Mouse (Mus musculus) adrenal gland, postnatal 10 days (tissue): ENCODE data around the gene Iglon5. TPM values are rescaled to one million over a fixed set of nuclear protein-coding genes. Genes with fewer than 3 reads are reported as not detected.

Source experiments
- DNase-seq: peaks from one replicate; pipeline ENCODE4 v3.0.0; 2021; ENCODE audit warnings: mixed read lengths
- long read RNA-seq, 2 experiments: library from polyadenylated mRNA; stranded (forward); transcript quantifications; one replicate each; pipeline ENCODE4 v2.0.0; 2021
- total RNA-seq, 2 experiments: library from RNA; stranded (reverse); gene quantifications; 2 replicates each; pipeline ENCODE4 v1.2.3; 2021

The Iglon5 gene
- 1 to 10 TPM; 1.3 to 2.4 TPM for total RNA-seq
- long read RNA-seq, experiment 1, partial matches to known transcripts, result 0 of 1 reads
- long read RNA-seq, experiment 1, other reads (novel, unspliced or antisense), result 1 of 1 reads
- long read RNA-seq, experiment 2, result 0 reads

DNA sequence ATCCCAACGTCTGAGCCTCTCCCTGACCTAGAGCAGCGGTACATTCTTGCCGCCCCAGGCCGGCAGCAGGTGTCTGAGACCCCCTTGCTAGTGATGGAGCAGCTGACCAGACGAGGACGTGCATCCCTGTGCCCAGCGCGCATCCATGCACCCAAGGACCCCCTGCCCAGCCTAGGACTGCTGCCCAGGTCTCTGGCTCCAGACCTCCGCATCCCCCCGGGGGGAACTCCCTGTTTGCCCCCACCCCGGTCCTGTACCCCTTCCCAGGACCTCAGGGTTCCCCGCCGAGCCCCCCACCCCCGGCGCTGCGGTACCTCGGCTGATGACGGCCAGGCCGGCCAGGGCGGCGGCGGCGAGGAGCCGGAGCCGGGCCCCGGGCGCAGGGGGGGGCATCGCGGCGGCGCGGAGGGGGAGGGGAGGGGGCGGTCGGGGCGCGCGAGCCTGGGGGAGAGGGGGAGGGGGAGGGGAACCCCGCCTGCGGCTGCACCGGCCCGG, at the start of gene Iglon5:
Iglon5 (minus strand) TSS at position 445 of the 495 bp plus-strand sequence.
- DNase-seq, result no peak

DNA sequence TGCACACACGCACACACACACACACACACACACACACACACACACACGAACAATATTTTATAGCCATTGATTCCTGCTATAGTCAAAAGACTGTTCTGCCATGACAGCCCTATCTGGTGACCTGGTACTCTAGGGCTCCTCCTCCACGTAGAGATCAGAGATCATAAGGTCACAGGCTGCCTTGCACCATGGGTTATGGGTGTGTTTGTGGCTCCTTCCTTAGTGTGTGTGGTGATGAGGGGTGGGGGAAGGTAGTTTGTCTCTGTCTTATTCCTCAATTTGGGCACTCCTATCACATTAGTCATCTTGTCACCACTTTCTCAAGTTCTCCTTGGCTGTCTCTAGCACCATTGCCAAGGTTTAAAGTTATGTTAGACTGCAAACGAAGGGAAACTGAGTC, 48.6 kb upstream of the Iglon5 start:
- DNase-seq, result no peak

DNA sequence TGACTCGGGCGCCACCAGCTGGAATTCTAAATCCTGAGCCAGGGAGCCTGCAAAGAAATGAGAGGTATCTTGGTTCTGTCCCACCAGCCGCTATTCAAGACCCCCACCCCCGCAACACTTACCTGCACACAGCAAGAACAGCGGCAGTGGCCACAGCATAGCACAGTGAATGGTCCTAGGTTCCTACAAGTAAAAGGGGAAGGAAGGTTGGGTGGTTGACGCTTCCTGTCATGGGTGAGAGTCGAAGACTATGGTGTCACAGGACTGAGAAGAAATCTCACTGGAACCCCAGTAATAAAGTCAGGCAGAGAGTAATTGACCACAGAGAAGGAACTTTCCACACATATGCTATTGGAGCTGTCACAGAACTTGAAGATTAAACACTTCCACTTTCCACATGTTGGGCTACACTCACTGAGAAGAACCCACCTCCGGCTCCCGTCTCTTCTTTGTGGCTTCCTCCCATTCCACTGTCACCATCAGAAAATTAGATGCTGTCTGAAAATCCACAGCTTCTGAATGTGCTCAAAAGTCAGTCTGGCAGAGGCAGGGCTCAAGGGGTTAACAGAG, 43.1 kb upstream of the Iglon5 start:
- no peak for DNase-seq

DNA sequence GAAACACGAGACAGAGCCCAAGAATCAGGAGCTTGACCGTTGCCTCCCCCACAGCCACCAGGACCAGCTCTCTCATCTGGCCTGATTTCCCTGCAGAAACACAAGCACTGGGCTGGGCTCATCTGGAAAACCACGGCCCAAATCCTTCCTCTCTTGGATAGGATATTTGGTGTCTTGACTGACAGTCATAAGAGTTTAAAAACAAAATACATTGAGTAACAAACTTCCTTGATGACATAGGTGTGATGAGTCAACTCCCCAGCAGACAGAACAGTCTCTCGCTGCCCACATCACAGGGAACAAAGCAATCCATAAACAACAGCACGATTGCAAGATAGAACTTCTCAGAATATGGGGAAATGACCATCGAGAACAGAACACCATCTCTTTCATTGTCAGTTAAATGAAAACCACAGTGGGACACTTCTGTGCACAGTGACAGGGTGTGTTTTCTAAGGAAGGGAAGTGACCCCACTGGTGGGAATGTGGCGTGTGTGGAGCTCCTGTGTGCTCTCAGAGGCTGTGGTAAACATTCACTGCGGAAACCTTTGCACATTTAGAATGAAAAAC, 40.4 kb upstream of the Iglon5 start:
- DNase-seq, result no peak

DNA sequence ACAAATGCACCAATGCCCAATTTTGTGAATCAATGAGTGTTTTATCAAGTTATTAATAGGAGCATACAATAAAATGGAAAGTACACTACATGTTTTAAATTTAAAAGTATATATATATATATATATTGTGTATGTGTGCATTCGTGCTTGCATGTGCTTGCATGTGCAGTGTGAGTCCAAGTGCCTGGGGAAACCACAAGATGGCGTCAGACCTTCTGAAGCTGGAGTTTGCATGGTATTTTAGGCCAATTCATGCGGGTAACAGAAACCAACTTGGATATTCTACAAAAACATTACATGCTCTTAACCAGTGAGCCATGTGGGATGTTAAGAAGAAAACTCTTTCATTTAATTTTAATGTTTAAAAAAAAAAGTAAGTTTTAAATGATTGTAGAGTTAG, 35.4 kb upstream of the Iglon5 start:
- no peak for DNase-seq

DNA sequence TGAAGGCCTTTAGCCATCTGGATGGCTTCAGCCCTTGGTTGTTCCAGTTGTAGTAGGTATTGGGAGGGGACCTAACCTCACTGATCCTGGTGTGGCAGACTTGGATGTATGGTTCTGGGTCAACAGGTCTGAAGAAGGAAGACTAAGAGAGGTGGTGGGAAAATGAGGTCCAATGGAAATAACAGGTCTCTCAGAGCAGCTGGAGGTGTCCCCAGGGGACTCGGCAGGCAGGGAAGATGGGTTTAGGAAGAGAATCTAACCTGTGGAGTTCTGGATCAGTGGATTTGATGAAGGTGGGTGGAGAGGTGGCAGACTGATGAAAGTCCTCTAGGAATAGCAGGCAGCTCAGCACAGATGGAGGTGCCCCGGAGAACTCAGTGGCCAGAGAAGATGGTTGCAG, 32.9 kb upstream of the Iglon5 start:
- no peak for DNase-seq

DNA sequence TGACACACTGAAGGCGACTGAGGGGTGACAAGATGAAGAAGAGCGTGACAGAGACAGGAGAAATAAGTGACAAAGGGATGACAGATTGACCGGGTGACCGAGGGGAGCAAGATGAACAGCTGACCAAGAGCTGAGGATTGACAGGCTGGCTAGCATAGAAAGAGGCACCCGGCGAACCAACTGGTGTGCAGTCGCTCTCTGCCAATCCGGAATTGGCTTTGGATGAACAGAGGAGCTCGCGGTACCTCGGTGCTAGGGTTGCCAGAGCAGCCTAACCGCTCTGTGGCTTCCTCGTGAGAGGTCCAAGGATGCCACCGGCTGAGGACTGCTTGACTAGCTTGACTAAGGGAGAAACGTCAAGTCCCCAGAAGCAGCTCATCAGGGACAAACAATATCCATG, 28.5 kb upstream of the Iglon5 start:
- DNase-seq, result no peak

DNA sequence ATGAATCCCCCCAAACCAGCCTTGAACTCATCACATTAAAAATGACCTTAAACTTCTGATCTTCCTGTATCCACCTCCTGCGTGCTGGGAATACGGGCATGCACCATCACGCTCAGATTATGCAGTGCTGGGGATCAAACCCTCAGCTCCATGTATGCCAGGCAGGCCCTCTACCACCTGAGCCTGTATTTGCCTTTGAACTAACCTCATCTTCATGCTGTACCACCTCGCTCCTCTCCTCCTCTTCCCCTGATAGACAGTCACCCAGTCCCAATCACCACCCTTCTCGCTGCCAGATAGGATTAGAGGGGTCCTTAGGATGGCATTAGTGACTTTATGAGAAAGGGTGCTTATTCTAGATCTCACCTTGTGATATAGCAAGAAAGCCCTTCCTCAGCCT, 25.2 kb upstream of the Iglon5 start:
- no peak for DNase-seq

DNA sequence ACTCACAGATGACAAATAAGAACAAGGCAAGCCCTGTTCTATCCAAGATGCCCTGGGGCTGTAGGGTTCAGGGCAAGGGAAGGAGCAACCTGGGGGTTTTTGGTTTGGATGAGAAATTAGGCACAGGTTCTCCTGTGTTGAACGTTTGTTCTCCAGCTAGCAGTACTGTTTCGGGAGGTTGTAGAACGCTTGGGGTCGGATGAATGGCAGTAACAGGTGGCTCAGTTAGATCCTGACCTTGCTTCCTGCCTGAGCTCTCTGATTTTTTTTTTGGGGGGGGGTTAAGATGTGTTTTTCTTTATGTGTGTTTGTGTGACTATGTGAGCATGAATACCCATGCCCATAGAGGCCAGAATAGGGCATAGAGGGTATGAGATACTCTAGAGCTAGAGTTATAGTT, 22.6 kb upstream of the Iglon5 start:
- DNase-seq, result no peak

DNA sequence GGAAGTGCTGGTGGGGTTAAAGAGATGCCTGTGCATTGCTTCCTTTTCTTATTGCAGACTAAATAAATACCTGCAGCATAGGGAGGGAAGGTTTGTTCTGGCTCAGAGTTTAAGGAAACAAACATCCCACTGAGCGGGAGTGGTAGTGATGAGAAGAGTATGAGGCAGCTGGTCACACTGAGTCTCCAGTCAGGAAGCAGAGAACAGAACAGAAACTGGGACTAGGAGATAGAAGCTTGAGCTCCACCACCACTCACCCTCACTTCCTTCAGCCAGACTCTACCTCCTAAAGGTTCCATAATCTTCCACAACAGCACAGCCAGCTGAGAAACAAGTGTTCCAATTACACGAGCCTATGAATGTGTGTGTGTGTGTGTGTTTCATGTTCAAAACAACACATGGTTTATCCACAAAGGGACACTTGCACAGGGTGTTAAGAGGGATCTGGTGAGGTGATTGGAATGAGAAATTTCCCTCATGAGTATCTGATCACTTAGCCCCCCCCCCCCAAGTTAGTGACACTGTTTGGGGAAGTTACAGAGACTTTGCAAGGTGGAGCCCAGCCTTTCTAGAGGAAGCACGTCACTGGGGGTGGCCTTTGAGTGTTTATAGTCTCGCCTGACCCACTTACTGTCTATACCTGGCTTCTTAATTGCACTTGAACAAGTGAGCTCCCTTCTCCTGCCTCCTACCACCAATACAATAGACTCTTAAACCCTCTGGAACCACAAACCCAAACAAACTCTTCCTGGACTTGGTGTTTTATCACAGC, 22.0 kb upstream of the Iglon5 start:
- DNase-seq, result no peak

DNA sequence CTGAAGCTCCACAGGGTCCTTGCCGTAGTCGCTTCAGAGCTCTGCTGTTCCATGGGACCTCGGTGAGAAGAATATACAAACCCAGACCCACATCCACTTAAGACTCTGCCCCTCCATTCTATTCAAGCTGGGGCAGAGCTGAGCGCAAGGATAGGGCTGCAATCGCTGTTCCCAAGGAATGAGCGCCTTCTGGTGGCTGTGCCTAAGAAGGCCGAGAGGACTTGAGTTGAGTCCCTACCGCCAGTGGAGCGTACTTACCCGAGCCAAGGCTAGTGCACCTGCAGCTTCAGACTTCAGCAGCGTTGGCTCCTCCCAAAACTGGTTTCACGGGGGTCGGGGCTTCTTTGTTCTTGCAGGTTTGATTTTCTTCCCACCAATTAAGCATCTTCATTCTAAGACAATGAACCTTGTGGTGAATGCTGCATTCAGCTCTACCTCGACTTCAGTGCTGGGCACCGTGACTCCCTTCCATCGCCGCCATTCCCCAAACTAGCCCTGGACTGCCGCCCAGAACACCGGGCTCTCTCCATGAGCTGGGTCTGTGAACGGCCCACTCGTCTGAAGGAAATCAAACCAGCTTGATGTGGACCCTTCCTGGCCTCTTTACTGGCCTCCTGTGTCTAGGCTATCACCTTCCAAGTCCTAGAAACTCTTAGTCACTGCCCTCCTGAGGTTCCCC, 5.6 kb upstream of the Iglon5 start:
- DNase-seq, result peak; percentile 56

DNA sequence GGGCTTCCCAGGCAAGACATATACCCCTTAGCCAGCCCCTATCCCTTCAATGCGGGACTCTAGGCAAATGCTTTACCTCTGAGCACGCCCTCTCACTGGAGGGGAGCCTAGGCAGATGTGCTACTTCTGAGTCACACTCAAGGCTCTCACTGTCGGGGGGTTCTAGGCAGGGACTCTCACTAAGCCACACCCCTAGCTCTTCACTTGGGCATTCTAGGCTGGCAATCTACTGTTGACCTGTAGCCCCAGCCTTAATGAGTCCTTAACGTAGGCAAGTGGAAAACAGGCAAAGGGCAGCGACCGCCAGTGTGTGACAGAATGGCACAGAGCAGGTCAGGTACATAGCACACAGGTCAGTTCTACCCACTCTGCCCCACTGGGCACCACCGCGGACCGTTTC, 986 bp upstream of the Iglon5 start:
- no peak for DNase-seq

DNA sequence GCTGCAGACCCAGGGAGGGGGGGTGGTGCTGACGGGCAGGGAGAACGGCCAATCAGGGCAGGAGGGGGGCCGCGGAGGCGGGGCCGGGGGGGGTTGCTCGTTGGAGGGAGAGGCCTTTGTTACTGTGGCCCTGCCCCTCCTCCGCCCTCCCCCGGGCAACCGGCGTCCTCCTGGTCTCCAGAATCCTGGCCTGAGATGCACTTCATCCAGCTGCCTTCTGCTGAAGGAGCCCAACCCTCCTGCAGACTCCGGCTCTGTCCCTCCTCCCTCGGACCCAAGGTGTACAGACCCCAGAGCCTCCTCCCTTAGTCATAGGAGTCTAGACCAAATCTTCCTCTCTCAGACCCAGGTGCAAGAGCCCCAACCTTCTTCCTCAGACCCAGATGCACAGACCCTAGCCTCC, 308 bp upstream of the Iglon5 start:
- DNase-seq, result peak; percentile 63

DNA sequence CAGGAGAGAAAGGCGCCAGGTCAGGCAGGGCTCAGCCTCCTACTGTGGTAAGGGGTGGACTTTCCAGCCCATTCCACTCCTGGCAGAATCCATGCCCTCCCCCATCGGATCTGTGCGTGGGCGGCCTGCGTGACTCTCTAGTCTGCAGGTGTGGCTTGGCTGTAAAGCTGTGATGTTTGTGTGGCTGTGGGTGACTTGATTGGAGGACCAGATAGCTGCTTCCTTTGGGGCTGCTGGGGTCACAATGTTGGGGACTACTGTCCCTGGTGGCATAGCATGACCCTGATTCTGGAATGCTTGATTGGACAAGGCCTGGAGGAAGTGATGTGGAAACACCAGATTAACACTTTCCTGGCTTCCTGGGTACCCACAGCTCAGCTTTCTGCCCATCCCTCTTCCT, 1.2 kb downstream of the Iglon5 start:
- no peak for DNase-seq

DNA sequence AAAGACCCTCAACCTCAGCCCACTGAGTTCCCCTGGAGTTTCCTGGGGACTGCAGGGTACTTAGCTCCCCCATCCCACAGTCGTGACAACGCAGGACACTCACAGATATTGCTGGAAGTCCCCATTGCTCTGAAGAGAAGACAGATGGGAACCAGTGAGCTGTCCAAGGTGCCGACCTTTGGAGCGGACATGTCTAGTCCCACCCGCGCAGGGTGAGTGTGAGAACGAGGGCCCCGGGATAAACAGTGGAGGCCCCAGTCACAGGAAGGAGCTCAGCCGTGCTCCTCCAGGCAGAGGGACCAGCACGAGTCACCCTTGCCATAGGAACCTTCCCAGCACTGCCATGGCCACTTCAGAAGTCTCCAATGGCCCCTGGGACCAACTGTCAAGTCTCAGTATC, 6.6 kb downstream of the Iglon5 start:
- DNase-seq, result peak; percentile 54

DNA sequence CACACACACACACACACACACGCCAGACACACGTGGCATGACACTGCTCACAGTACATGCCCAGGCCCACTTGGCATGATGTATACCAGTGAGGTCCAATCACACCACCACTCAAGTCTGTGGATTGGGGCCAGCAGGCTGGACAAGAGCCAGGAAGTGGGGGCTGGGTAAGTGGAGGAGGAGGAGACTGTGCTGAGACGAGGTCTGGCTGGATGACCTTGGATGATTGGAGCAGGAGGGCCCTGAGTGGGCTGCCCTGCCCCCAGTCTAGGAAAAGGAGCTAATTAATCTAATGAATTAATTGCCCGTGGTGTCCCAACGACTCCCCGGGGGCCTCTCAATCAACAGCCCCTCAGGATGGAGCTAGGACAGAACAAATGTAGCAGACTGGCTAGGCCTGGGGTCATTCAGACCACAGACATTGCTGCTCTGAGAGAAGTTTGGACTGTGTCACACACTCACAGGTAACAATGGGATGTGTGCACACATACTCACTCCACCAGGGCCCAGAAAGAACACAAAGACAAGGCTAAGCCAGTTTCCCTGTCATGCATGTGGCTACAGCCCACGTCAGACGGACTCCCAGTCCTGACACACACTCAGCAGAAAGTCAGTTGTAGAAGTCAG, 7.7 kb downstream of the Iglon5 start:
- peak; percentile 60 for DNase-seq

DNA sequence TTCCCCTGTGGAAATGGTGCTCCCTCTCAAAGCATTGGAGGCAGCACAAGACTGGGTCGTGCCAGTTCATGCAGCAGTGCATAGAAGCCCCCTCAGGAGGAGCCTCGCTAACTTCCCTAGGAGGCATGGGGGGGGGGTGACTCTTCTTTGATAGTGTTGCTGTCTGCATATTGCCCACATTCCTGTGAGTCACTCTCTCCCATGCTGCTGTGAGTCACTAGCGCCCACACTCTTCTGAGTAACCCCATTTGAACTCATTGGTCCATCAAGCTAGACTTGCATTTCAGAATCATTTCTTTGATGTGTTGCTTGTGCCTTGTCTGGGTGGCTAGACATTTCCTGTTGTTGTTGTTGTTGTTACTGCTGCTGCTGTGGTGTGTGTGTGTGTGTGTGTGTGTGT, 8.7 kb downstream of the Iglon5 start:
- no peak for DNase-seq

DNA sequence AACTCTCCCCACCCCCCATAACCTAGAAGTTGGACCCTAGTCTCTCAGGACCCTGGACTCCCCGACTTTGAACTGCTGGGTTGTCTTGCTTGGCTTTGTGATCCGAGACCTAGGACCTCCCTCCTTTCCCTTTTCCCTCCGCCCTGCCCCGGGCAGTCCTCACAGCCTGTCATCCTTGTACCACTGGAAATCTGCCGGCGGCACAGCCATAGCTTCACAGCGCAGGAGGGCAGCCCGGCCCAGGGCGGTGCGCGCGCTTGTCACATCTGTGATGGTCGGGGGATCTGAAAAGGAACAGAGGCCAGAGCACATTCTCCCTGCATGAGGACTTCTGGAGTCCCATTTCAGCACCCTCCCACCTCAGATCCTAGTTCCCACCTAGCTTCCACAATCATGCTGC, 13.5 kb downstream of the Iglon5 start:
- no peak for DNase-seq

DNA sequence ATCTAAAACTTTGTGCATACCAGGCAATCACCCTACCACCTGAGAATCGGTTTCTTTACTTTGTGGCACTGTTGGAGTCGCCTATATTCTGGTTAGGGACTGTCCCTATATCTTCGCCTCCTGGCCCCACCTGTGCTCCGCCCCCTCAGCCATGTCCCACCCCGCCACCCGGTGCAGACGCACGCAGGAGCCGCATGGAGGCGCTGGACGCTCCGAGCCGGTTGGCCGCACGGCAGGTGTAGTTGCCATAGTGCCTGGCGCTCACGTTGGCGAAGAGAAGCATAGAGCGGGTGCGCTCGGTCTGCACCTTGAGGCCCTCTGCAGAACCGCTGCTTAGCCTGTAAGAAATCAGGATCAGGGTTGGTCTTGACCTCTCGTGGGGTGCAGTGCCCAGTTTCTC, 14.2 kb downstream of the Iglon5 start:
- DNase-seq, result no peak

DNA sequence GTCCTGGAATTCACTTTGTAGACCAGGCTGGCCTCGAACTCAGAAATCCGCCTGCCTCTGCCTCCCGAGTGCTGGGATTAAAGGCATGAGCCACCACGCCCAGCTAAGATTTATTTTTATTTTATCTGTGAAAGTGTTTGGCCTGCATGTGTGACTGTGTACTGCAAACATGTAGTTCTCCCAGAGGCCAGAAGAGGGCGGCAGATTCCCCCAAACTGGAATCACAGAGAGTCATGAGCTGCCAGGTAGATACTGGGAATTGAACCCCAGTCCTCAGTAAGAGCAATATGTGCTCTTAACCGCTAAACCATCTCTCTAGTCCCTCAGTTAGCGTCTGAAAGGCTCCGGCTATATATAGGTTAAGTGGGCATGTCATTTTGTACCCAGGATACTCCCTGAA, 19.5 kb downstream of the Iglon5 start:
- DNase-seq, result peak; percentile 57

DNA sequence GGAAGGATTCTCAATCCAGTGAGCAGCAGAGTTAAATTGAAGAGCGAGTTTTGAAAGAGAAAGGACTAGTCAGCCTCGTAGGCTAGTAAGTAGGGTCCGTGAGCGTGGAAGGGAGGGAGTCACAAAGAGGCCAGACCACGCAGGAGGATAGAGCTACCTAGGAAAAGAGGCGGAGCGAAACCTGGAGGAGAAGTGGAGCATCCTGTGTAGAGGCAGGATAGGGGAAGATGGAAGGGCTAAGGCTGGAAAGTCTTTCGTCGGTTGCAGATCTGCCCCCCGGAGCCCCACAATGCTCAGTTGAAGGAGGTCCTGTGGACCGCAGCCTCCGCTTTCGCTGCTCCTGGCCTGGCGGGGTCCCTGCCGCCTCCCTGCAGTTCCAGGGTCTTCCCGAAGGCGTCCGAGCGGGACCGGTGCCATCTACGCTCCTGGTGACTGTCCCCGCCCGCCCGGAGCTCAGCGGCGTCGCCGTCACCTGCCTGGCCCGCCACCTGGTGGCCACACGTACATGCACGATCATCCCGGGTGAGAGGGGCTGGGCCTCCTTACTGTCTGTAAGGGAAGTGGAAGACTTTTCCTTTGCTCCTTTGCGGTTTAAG, 23.7 kb downstream of the Iglon5 start:
- peak; percentile 91 for DNase-seq
